Mouse (Mus musculus) kidney, embryonic 15.5 days (tissue): ENCODE measurements around the gene Gpsm3. TPM values are rescaled to one million over a fixed set of nuclear protein-coding genes. Genes with fewer than 3 reads are reported as not detected.
A peak's percentile ranks its signal among the peaks of the same experiment; 100 is the strongest.

Source experiments
- ATAC-seq: fragments of 200-750 bp; cut with Nextera tagmentation; replicated peaks from 2 replicates; pipeline ENCODE4 v1.8.0; 2017; ENCODE audit warnings: moderate TSS enrichment; ENCODE audit not compliant: low FRiP score
- H3K27ac ChIP-seq: fragments of 300-500 bp; sonication (generic); 2 replicates; pipeline ENCODE4 v1.5.1; 2015; ENCODE audit warnings: mild to moderate bottlenecking, inconsistent platforms
- H3K27me3 ChIP-seq: fragments of 300-500 bp; sonication (generic); 2 replicates; pipeline ENCODE4 v1.6.1; 2015; ENCODE audit warnings: inconsistent platforms
- H3K36me3 ChIP-seq: fragments of 300-500 bp; sonication (generic); 2 replicates; pipeline ENCODE4 v1.6.1; 2015; ENCODE audit warnings: inconsistent platforms
- H3K4me1 ChIP-seq: fragments of 300-500 bp; sonication (generic); 2 replicates; pipeline ENCODE4 v1.6.1; 2015; ENCODE audit warnings: inconsistent platforms
- H3K4me2 ChIP-seq: fragments of 300-500 bp; sonication (generic); 2 replicates; pipeline ENCODE4 v1.6.1; 2015; ENCODE audit warnings: moderate library complexity, mild to moderate bottlenecking, inconsistent platforms
- H3K4me3 ChIP-seq: fragments of 300-500 bp; sonication (generic); replicated peaks from 2 replicates; pipeline ENCODE4 v1.5.1; 2015; ENCODE audit warnings: mild to moderate bottlenecking, inconsistent platforms
- H3K9ac ChIP-seq: fragments of 300-500 bp; sonication (generic); 2 replicates; pipeline ENCODE4 v1.6.1; 2015; ENCODE audit warnings: mild to moderate bottlenecking, inconsistent platforms
- H3K9me3 ChIP-seq: fragments of 300-500 bp; sonication (generic); replicated peaks from 2 replicates; pipeline ENCODE4 v1.6.1; 2016; ENCODE audit warnings: inconsistent platforms
- WGBS: fragments of 180-500 bp; shearing (Covaris S2); methylation state at CpG from one replicate; pipeline ENCODE4 v1.1.7; 2015; ENCODE audit warnings: mixed read lengths; 5-methylcytosine and 5-hydroxymethylcytosine counted together
- polyA plus RNA-seq: library from polyadenylated mRNA; unstranded; fragments of >200 nt; fragmentation: Nextera tagmentation; extraction: Ambion mirVana; gene quantifications from 2 replicates; pipeline ENCODE4 v1.2.1, GENCODE M21; 2015

Gene Gpsm3
- polyA plus RNA-seq, 1 experiment from 2014 or later = 22.6 TPM

DNA sequence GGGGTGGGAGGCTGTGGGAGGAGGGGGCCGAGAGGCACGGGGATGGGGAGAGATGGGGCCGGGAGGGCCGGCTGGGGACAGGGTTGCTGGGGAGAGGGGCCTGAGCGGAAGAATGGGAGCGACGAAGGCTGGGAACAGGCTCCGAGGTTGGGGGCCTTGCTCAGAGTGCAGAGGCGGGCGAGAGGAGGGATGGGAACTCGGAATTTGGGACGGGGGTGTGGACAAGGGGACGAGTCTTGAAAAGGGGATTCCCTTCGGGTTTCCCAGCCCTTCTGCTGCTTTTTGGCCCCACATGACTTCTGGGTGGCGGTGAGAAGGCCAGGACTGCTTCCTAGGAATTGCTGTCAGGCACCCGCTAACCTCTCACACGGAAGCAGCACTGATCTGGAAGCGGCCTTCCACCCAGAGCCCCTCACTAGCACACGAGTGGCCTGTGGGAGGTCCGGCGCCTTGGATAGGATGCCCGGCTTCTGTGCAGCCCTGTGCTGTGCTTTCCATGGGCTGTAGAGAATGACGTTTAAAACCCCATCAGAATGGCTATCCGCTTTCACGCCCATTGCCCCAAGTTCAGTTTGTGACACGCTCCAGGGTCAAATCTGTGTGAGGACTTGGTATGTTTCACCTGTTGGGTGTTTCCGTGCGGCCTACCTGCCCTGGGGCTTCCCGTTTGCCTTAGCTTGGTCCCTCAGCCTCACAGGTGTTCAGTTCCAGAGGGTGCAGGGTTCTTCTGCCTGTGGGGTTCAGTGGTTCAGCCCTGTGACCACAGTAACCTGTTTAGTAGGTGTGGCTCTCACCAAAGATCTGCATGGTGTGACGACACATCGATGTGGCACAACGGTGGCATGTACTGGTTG, 16.8 kb downstream of the Gpsm3 start:
- H3K27me3 ChIP-seq = no peaks in the 10 kb centered on the region
- H3K27ac ChIP-seq = peak overlapping the region; percentile 96
- H3K36me3 ChIP-seq = peaks cover 28% of the 10 kb centered on the region
- peaks cover 54% of the 10 kb centered on the region for H3K4me1 ChIP-seq
- H3K9me3 ChIP-seq = no peaks in the 10 kb centered on the region
- WGBS = 11% methylated on average over 32 of the region's 32 CpGs
- ATAC-seq = no peak
- H3K9ac ChIP-seq = peak overlapping the region; percentile 96
- H3K4me2 ChIP-seq = peak overlapping the region; percentile 85
- H3K4me3 ChIP-seq = peak overlapping the region; percentile 88

DNA sequence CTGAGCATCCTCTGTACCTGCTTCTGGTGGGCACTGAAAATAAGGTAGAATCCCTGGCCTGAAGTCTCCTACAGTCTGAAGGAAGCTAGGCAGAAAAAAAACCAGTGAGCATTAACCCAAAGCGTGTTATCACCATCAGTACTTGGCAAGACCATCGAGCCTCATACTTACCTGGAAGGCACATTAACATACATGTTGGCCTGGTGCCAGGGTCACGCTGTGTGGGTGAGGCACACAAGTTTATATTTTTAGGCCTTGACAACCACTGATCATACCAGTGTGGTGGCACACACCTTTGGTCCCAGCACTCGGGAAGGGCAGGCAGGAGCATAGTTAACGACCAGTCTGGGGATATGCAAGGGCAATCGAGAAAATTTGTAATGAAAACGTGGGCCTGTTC, 18.4 kb downstream of the Gpsm3 start:
- Histone ChIP-seq H3K4me2 (0 out of 2 replicates have a peak overlapping the region, but pooled peaks have one; percentile 3), H3K9ac (no peak overlapping the region), H3K4me3 (no peak overlapping the region), H3K9me3 (no peaks in the 10 kb centered on the region), H3K36me3 (peaks cover 35% of the 10 kb centered on the region), H3K27ac (peak overlapping the region; percentile 54), H3K4me1 (peaks cover 40% of the 10 kb centered on the region), H3K27me3 (no peaks in the 10 kb centered on the region)
- no peak for ATAC-seq
- 72% methylated on average over 7 of the region's 7 CpGs for WGBS

DNA sequence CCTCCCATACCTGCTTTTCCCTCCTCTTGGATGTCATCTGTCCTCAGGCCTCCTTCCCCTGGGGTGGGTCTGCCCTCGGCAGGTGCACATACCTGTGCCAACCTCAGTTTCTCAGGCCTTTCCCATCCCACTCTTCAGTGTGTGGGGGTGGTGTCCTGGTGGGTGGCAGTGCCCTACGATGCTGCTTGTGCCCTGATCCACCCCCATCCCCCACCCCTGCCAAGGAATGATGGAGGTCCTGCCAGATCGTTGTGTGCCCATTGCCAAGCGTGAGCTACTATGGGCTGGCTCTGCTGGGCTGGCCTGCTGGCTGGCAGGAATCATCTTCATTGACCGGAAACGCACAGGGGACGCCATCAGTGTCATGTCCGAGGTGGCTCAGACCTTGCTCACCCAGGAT, 21.4 kb downstream of the Gpsm3 start:
- Histone ChIP-seq H3K27me3 (no peaks in the 10 kb centered on the region), H3K4me1 (peaks cover 29% of the 10 kb centered on the region), H3K9ac (no peak overlapping the region), H3K27ac (no peak overlapping the region), H3K4me2 (no peak overlapping the region), H3K4me3 (no peak overlapping the region), H3K36me3 (peaks cover 64% of the 10 kb centered on the region), H3K9me3 (no peaks in the 10 kb centered on the region)
- ATAC-seq = no peak
- WGBS = 90% methylated on average over 8 of the region's 8 CpGs

DNA sequence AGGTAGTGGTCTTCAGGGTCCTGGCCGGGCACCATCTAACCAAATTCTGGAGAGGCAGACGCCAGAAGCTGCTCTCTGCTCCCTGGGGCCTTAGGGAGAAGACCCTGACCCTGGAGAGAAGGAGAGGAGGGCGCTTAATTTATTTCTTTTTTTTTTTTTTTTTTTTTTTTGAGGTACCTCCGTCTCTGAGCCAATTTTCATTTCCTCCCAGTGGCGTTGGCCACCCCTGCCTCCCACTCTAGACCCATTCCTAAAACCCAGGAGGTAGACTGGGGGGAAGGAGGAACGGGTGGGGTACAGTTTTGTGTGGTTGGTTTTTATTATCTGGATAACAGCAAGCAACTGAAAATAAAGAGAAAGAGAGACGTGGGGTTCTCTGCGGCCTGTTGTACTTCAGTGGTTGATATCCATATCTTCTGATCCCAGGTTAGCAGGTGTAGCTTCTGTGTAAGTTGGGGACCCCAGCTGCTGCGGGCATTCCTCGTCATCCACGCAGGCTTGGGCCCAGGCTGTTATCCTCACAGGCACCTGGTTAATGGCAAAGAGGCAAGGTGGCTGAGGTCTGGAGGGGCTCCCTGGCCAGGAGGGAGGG, 23.5 kb downstream of the Gpsm3 start:
- Histone ChIP-seq H3K4me3 (no peak overlapping the region), H3K27me3 (no peaks in the 10 kb centered on the region), H3K4me1 (peaks cover 11% of the 10 kb centered on the region), H3K36me3 (peaks cover 75% of the 10 kb centered on the region), H3K9me3 (no peaks in the 10 kb centered on the region), H3K27ac (no peak overlapping the region), H3K4me2 (no peak overlapping the region), H3K9ac (no peak overlapping the region)
- ATAC-seq = no peak
- 83% methylated on average over 11 of the region's 11 CpGs for WGBS

DNA sequence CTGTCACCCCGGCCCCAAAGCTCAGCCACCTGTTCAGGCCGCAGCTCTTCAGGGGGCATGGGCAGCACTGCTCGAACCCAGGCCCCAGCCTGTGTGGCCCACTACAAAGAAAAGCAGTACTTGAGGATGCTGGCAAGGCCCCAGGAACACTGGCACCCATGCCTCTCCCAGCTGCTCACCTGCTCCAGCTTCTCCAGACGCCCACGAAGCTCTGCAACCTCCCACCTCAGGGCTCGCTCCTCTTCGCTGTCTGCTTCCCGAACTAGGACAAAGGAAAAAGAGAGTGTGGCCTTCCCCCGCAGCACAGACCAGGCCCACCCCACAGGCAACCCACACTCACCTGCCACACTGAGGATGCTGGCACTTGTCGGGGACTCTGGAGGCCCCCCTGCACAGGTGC, 24.2 kb downstream of the Gpsm3 start:
- Histone ChIP-seq H3K4me1 (peaks cover 4% of the 10 kb centered on the region; the same call in 1 of the 2 replicates), H3K36me3 (peaks cover 76% of the 10 kb centered on the region), H3K27ac (no peak overlapping the region), H3K9ac (no peak overlapping the region), H3K4me2 (no peak overlapping the region), H3K9me3 (no peaks in the 10 kb centered on the region), H3K27me3 (no peaks in the 10 kb centered on the region), H3K4me3 (no peak overlapping the region)
- no peak for ATAC-seq
- WGBS = 89% methylated on average over 10 of the region's 10 CpGs

DNA sequence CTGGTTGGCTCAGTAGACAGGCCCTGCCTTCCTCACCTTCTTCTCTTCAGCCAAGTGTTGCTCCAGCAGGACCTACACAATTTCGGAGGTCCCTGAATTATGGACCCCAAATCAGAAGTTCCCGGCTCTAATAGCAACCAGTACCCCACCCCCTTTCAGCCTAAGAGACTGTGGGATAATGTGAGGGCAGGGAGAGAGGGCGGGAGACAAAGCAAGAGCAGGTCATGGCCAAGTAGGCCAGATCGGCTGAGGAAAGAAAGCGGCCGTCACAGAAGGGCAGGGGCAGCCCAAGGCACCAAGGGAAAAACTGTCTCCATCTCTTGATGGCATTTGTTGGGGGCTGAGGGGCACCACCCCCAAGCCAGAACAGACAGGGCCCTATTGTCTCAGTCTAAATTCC, 26.3 kb downstream of the Gpsm3 start, which contains the start of gene Egfl8:
Gene Egfl8 (minus strand): TSS at position 101 of the 400 bp plus-strand sequence.
- Histone ChIP-seq H3K4me1 (no peaks in the 10 kb centered on the region), H3K36me3 (peaks cover 89% of the 10 kb centered on the region), H3K4me3 (no peak within 1 kb of the TSS), H3K9ac (no peak within 1 kb of the TSS), H3K27me3 (no peaks in the 10 kb centered on the region), H3K4me2 (no peak within 1 kb of the TSS), H3K9me3 (no peaks in the 10 kb centered on the region), H3K27ac (peak within 1 kb of the TSS; percentile 18; the same call in 1 of the 2 replicates)
- ATAC-seq = no peak
- 71% methylated on average over 6 of the region's 6 CpGs for WGBS

DNA sequence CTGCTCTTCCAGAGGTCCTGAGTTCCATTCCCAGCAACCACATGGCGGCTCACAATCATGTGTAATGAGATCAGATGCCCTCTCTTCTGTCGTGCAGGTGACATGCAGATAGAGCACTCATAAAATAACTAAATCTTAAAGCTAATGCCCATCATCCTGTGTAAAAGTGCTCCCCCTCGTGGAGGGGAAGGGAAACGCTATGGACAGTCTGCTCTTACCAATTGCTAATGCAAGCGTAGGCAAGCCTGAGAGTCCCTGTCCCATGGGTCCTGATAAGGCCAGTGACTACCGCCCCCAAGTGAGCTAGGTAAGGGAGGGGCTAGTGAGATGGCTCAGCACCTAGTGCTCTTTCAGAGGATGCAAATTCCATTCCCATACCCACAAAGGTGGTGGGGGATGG, 29.4 kb downstream of the Gpsm3 start:
- Histone ChIP-seq H3K36me3 (peaks cover 89% of the 10 kb centered on the region), H3K4me3 (no peak overlapping the region), H3K9ac (no peak overlapping the region), H3K9me3 (no peaks in the 10 kb centered on the region), H3K4me1 (no peaks in the 10 kb centered on the region), H3K4me2 (no peak overlapping the region), H3K27ac (no peak overlapping the region), H3K27me3 (no peaks in the 10 kb centered on the region)
- ATAC-seq = no peak
- 21% methylated on average over 6 of the region's 6 CpGs for WGBS

DNA sequence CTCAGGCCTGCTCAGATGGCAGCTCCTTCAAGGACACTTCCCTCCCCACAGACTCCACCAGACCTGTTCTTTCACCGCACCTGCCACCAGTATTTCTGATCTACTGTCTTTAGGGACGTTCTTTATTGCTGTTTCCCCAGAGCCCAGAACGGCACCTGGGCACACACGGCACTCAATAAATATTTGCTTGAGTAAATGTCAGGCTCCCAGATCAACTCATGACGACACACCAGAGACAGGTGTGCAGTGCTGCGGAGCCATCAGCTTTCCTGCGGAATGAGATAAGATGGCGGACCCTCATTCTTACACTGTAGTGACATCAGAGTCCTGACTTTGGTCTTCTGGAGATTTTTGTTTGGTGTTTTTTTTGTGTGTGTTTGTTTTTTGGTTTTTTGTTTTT, 31.4 kb downstream of the Gpsm3 start:
- no peak overlapping the region for H3K4me3 ChIP-seq
- no peak overlapping the region for H3K27ac ChIP-seq
- H3K27me3 ChIP-seq = no peaks in the 10 kb centered on the region
- 87% methylated on average over 8 of the region's 8 CpGs for WGBS
- ATAC-seq = no peak
- no peaks in the 10 kb centered on the region for H3K9me3 ChIP-seq
- H3K4me1 ChIP-seq = peaks cover 8% of the 10 kb centered on the region
- no peak overlapping the region for H3K9ac ChIP-seq
- H3K4me2 ChIP-seq = no peak overlapping the region
- peaks cover 84% of the 10 kb centered on the region for H3K36me3 ChIP-seq

DNA sequence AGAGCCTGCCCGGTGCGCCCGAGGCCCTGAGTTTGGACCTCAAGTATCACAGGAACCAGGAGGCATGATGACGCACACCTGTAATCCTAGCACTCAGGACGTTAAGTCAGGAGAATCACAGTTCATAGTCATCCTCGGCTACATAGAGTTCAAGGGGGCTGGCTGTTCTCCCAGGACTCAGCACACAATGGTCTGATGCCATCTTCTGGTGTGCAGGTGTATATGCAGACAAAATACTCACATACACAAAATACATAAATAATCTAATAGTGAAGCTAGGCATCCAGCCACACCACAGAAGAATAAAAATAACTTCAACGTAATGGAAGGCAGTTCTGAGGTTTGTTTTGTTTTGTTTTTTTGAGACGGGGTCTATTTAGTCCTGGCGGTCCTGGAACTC, 33.6 kb downstream of the Gpsm3 start:
- 85% methylated on average over 9 of the region's 9 CpGs for WGBS
- H3K27ac ChIP-seq = no peak overlapping the region

DNA sequence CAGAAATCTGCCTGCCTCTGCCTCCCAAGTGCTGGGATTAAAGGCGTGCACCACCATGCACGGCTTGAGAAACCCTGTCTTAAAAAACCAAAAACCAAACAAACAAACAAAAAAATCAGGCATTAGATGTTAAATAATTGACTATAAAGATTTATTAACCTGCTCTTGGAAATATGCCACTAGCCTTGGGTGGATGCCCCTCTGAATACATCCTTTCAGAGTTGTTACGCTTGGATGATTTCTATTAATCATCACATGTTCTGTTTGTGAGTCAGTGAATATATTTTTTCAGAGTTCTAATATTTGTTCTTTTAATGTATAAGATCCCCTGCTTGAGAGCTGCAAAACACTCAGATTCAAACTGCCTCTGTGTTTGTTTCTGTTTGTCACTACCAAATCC, 35.4 kb downstream of the Gpsm3 start:
- peaks cover 4% of the 10 kb centered on the region for H3K27me3 ChIP-seq
- no peak for ATAC-seq
- H3K9me3 ChIP-seq = no peaks in the 10 kb centered on the region
- WGBS = 87% methylated on average over 3 of the region's 3 CpGs
- no peak overlapping the region for H3K9ac ChIP-seq
- peaks cover 53% of the 10 kb centered on the region for H3K36me3 ChIP-seq
- no peak overlapping the region for H3K4me2 ChIP-seq
- no peak overlapping the region for H3K4me3 ChIP-seq
- peak overlapping the region; percentile 22; the same call in 1 of the 2 replicates for H3K27ac ChIP-seq
- H3K4me1 ChIP-seq = peaks cover 40% of the 10 kb centered on the region

More for the DNA sequence above, 33.6 kb downstream of the Gpsm3 start:
- H3K4me3 ChIP-seq = no peak overlapping the region
- peaks cover 22% of the 10 kb centered on the region for H3K4me1 ChIP-seq
- H3K9ac ChIP-seq = no peak overlapping the region
- no peaks in the 10 kb centered on the region for H3K9me3 ChIP-seq
- no peaks in the 10 kb centered on the region for H3K27me3 ChIP-seq
- ATAC-seq = no peak
- no peak overlapping the region for H3K4me2 ChIP-seq
- H3K36me3 ChIP-seq = peaks cover 67% of the 10 kb centered on the region

DNA sequence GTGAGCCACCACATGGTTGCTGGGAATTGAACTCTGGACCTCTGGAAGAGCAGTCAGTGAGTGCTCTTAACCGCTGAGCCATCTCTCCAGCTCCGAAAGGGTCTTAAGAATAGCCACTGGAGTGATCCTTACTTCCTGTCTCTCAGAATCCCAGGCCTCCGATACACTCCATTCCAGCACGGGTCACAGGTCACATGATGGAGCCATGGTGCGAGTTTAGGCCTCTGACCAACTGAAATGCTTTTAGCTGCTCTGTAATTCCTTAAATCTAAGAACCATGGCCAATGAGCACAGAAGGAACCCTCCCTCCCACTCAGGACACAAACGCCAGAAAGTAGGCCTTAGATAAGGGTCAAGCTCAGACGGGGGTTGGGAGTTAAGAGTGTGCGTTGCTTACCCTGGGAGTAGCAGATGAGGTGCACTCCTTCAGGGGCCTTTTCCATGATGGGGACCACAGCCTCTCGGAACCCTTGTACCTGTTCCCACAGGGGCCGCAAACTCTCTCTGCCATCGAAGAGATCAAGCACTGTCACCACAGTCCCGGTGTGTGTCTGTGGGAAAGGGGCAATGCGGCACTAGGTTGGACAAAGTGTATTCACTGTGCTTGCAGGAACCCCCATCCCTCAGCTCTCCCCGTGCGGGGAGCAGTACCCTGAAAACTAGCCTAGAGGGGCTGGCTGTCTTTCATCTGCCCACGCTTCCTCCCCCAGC, 36.6 kb downstream of the Gpsm3 start:
- Histone ChIP-seq H3K4me2 (peak overlapping the region; percentile 94), H3K4me1 (peaks cover 52% of the 10 kb centered on the region), H3K9ac (peak overlapping the region; percentile 72), H3K27ac (peak overlapping the region; percentile 95), H3K36me3 (peaks cover 41% of the 10 kb centered on the region), H3K27me3 (peaks cover 17% of the 10 kb centered on the region), H3K4me3 (peak overlapping the region; percentile 76), H3K9me3 (no peaks in the 10 kb centered on the region)
- no peak for ATAC-seq
- WGBS = 42% methylated on average over 16 of the region's 16 CpGs

DNA sequence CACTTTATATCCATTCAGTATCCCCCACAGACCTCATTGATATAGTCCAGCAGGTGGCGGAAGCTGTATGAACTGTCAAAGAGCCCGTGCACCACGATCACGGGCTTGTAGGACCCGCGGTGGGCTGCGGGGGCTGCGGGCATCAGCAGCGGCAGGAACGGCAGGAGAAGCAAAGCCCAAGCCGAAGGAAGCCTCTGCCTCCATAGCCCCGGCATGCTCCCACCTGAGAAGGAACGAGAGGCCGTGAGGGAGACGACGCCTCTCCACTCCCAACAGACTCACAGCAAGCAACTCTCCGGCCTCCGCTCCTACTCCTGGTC, 37.1 kb downstream of the Gpsm3 start:
- H3K4me1 ChIP-seq = peaks cover 57% of the 10 kb centered on the region
- H3K4me3 ChIP-seq = peak overlapping the region; percentile 76
- peak overlapping the region; percentile 95 for H3K27ac ChIP-seq
- peak overlapping the region; percentile 72 for H3K9ac ChIP-seq
- peak; percentile 43; the same call in 1 of the 2 replicates for ATAC-seq
- H3K4me2 ChIP-seq = peak overlapping the region; percentile 94
- H3K36me3 ChIP-seq = peaks cover 35% of the 10 kb centered on the region
- WGBS = under 1% methylated on average over 18 of the region's 18 CpGs
- H3K9me3 ChIP-seq = no peaks in the 10 kb centered on the region
- peaks cover 22% of the 10 kb centered on the region for H3K27me3 ChIP-seq
